Mouse (Mus musculus): ENCODE data around the gene A030014E15Rik.

DNA sequence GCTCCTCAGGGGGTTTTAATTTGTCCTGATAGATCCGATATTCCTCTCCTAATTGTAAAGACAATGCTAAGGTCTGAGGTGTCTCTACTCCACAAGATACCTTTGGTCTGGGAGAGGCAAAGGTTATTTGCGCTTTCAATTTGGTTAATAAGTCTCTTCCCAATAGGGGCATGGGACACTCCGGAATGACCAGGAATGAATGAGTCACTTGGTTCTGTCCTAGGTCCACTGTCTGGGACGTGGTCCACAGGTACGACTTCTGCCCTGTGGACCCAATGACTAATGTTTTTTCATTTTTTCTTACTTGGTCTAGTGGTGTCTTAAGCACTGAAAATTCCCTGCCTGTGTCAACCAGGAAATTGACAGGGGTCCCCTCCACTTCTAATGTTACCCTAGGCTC is 13.9 kb downstream of the A030014E15Rik start:
- TF ChIP-seq POLR2AphosphoS2 (IDR thresholded peaks at IDR 0.05; ENCODE audit: insufficient read length, low read depth) (no peak), MAX (IDR thresholded peaks at IDR 0.05; ENCODE audit: low read depth) (no peak), POLR2A (IDR thresholded peaks at IDR 0.05; ENCODE audit: insufficient read length, low read depth) (no peak), CEBPB (IDR thresholded peaks at IDR 0.05; ENCODE audit: insufficient read depth, poor library complexity, severe bottlenecking) (no peak), USF1 (IDR thresholded peaks at IDR 0.05; ENCODE audit: low read depth) (no peak)
